Mouse (Mus musculus): ENCODE results near the gene Ano8.

Ano8 gene

GRCm38 (mm10) chr8:71498816-71499690, 13.3 kb upstream of the Ano8 start:
- DNase-seq, result peak; percentile 58

GRCm38 (mm10) chr8:71497881-71498501, 12.2 kb upstream of the Ano8 start:
- no peak for DNase-seq

GRCm38 (mm10) chr8:71497077-71497645, 11.4 kb upstream of the Ano8 start:
- DNase-seq, result no peak

GRCm38 (mm10) chr8:71496481-71496880, 10.7 kb upstream of the Ano8 start:
- peak; percentile 94 for DNase-seq

DNA sequence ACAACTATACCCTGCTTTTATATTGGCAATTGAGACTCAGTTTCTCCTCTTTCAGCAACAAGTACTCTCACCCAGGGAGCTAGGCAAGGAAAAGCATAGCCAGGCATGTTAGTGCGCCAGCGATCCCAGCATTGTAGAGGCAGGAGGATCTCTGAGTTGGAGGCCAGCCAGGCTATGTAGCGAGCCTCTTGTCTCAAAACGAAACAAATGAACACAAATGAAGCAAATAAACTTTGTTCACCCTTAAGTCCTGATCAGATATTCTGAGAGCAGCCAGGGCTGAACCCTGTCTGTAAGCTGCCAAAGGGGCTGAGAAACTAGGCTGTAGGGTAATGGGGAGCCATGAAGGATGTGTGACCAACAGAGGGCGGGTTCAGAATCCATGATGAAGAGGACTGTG, 10.0 kb upstream of the Ano8 start:
- DNase-seq, result peak; percentile 33

GRCm38 (mm10) chr8:71495039-71495438, 9.3 kb upstream of the Ano8 start:
- DNase-seq, result peak; percentile 91

- peak; percentile 88 for DNase-seq
Observed at GRCm38 (mm10) chr8:71488454-71488853, 2.7 kb upstream of the Ano8 start.

- peak; percentile 81 for DNase-seq
Observed at GRCm38 (mm10) chr8:71487691-71488445, 2.1 kb upstream of the Ano8 start, which contains the start of gene Gtpbp3. Gtpbp3 (plus strand) TSS chr8:71488103.

- DNase-seq, result no peak
Observed at GRCm38 (mm10) chr8:71486136-71486529, 370 bp upstream of the Ano8 start.

- DNase-seq, result no peak
Observed at GRCm38 (mm10) chr8:71484736-71485135, 1.0 kb downstream of the Ano8 start.

- peak; percentile 63 for DNase-seq
Observed at GRCm38 (mm10) chr8:71483932-71484331, 1.8 kb downstream of the Ano8 start.

- DNase-seq, result no peak
Observed at GRCm38 (mm10) chr8:71478943-71479342, 6.8 kb downstream of the Ano8 start.

DNA sequence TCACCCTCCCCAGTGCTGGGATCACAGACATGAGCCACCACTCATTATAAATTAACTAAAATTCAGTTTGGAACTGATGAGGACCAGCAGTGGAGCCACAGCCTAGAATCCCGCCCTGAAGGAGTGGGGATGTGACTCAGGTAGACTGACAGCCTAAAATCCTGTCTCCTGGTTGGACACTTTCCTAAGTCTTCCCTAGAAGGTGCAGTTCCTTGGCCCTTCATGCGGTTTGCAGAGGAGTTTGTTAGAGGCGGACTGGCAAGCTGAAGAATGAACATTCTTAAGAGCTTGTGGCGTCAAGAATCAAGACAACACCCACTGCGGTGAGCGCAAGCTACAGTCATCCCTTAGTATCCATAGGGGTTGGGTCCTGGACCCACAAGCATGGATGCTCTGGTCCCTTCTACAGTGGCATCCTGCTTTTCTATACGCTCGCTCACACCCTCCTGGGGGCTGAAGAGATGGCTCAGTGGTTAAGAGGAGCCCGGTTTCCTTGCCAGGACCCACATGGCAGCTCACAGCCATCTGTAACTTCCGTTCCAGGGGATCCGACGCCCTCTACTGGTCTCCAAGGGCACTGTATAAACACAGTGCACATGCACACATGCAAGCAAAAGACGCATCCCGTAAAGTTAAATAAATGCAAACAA, 8.4 kb downstream of the Ano8 start:
- no peak for DNase-seq

DNA sequence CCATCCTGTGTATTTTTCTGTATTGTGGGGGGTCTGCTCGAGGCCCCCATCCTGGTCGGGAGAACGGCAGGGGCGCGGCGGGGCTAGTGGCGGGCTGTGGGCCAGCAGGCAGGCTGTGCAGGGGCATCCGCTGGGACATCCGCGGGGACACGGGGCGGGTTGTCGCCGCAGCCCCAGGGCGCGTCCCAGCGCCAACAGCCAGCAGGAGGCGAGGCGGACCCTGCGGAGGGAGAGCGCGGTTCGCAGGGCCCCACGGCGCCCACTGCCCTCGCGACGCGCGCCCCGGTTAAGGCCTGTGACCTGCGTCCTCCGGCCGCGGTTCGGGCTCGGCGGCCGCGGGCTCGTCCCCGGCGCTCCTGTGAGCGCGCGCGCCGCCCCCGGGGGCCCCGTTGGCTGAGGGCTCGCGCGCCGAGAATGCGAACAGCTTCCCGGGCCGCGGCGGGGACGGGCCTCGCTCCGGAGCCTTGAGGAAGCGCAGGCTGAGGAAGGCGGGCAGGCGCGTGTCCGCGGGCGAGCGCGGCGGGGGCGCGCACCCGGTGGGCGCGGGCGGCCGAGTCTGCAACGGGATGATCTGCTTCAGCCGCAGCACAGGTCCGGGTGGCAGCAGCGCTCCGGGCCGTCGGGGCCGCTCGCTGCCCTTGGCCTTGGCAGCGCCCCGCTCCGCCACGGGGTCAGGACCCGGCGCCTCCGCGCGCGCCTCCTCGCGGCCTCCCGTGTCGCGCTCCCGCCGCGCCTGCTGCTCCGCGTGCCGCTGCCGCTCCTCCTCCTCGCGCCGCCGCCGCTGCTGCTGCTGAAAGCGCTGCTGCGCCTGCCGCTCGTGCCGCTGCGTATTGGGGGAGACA, 9.4 kb downstream of the Ano8 start:
- DNase-seq, result peak; percentile 79

- DNase-seq, result no peak
Observed at GRCm38 (mm10) chr8:71475702-71476075, 10.1 kb downstream of the Ano8 start.

DNA sequence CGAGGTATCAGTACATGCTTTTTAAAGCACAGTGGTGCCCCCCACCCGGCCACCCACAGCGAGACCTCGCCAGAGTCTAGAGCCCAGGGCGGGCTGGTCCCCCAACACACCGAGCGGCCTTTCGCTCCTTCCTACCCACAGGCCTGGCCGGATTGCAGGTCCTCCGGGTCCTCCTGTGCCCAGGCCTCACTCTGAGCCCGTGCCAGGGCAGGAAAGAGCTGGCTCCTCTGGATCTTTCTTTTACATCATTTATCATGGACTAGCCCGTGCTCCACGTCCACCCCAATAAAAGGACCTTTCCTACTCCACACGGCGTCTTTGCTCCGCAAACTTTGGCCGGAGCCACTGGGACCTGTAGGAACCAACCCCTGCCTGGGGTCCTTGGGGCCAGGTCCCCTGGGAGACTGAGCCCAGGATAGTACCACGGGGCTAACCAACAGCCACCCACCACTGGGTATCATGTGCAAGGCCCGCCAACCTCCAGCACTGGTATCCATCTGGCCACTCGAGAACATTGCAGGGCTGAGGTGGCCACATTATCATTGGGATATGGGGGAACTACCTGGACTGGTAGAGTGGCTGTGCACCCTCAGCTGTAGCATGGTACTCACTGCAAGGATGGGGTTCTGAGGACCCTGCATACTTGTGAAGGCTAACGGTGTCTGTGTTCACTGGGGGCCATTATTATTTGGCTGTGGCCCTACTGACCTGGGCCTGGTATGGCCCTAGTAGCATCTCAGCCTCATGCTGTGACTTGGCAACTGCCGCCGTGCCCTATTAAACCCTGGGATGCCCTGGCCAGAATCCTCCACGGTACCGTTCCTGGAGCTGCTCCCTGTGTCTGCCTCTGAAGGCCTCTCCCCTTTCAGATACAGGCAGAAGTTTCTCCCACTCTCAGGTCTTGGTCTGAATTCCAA, 10.7 kb downstream of the Ano8 start:
- DNase-seq, result no peak

DNA sequence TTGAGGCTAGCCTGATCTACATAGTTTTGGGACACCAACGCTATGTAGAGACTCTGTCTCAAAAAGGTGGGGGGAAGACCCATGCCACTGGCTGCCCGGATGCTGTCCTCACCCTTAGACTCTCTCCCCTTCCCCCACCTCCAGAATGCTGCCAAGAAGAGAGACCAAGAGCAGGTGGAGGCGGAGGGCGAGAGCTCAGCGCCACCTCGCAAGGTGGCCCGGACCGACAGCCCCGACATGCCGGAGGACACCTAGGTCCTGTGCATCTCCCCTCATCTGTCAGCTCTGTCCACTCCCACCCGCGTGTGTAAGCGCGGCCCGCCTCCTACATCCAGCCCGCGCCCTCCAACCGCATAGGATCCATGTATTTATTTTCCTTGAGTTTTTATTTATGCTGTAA, 11.4 kb downstream of the Ano8 start:
- DNase-seq, result no peak

GRCm38 (mm10) chr8:71472601-71473386, 13.0 kb downstream of the Ano8 start:
- DNase-seq, result no peak

DNA sequence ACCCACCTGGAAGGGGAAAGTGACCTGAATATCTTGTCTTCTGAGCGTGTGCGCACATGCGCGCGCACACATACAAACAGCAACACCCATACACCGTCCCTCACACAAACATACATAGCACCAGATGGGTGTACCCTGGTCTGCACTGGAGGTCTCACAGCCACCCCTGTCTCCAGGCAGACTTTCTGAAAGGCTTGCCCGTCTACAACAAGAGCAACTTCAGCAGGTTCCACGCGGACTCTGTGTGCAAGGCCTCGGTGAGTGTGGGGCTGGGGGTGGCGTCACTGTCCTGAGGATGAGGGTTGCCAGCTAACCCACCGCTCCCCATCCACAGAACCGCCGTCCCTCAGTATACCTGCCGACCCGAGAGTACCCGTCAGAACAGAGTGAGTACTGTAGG, 13.9 kb downstream of the Ano8 start:
- DNase-seq, result no peak

DNA sequence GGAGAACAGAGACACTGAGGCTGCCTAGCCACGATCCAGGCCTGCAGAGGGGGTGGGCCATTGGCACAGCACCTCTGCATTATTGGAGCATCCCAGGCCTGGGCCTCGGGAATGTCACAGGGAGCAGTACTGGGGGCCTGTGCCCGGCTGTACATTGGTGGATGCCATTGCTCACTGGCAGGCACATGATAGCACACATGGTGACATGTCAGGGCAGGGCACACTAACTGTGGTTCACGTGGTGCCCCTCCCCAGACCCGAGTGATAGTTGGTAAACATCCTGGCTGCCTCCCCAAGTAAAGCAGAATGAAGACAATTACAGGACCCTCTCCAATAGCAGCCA, 14.9 kb downstream of the Ano8 start:
- no peak for DNase-seq

Measured in lung, postnatal 14 days (tissue).